Mouse (Mus musculus) gastrocnemius, postnatal 4 days (tissue): ENCODE results near the gene Htr5a. TPM values are rescaled to one million over a fixed set of nuclear protein-coding genes. Genes with fewer than 3 reads are reported as not detected.

Source experiments
- DNase-seq, 2 experiments: peaks; one replicate each; pipeline ENCODE4 v3.0.0; 2021 to 2022; ENCODE audit warnings: low spot score in 2 of 2, mixed read lengths in 2 of 2
- total RNA-seq, 2 experiments: library from RNA; stranded (reverse); gene quantifications; 2 replicates each; pipeline ENCODE4 v1.2.3; 2021

Gene Htr5a
- total RNA-seq, 2 experiments from 2014 or later, result not detected

DNA sequence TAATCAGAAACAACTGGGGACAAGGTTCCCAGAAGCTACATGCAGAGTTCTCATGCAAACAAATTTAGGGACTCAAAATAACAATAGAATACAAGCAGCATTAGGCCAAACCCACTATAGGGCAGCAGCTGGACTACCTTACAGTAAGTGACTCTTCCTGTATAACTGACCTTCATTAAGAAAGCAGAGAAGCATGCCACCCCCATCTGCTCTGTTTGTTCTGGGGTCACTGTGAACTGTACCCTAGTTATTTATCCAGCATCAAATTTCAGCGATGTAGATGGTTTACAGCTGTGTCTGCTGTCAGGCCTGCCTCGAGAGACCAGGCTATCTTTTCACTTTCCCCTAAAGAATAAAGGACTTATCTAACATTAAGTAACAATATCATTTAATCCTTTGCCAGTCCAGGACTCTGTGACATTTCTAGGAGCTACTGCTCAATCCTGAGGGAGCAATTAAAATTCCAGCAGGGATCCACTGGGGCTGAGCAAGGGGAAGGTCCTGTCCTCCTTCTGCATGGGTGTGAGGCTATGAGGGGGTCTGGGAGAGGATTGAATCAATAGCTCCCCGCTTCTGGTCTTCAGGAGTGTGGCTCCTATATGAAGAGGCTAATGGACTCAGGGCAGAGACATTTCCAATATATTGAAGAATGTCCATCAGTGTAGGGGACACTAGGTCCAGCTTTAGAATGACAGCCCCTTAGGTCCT lies 38.5 kb downstream of the Htr5a start:
- no peak for DNase-seq

DNA sequence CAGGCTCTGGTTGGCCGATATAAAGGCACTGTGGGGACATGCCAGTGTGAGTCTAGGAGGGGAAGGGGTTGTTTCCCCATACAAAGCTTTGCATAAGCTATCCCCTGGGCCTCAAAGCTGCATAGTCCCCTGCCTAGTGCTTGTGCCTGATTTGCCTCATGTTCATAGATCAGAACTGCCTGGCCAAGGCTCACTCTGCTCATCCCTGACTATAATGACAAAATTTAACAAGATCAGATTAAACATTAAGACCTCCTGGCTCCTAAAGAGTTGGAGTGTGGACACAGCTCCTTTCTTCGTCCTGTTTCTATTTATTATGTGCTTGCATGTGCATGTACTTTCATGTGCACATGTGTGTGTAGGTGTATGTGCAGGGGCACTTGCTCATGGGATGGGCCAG lies 39.3 kb downstream of the Htr5a start:
- no peak for DNase-seq

DNA sequence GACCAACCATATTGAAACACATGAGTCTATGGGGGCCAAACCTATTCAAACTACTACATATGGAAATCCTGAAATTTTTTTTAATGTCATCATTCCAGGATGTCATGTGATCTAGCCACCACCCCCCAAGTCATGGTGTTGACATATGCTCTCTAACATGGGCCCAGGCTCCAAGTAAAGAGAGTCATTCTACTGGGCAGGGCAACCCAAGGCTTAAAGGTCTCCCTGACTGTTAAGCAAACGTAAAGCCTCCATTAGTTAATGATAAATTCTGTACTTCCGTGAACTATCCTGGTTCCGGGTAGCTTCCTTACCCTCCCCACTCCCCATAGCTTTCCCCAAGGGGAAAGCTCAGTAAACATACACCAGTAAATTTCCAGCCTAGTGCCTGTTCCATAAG lies 46.1 kb downstream of the Htr5a start:
- peak in 1 of 2 experiments; percentile 0 for DNase-seq

GRCm38 (mm10) chr5:27895961-27896360 lies 54.0 kb downstream of the Htr5a start:
- DNase-seq, result no peak

GRCm38 (mm10) chr5:27899756-27900155 lies 57.8 kb downstream of the Htr5a start:
- DNase-seq, result no peak

GRCm38 (mm10) chr5:27900186-27900585 lies 58.2 kb downstream of the Htr5a start:
- no peak for DNase-seq

Other genes with a start within 250 kb of the Htr5a start
- gene Paxip1, start 50.5 kb upstream of the Htr5a start, total RNA-seq, result 10 to 100 TPM; 20.8 to 22.3 TPM
- gene Insig1, start 229.2 kb downstream of the Htr5a start, total RNA-seq, result 10 to 100 TPM; 42.4 to 51.0 TPM